Mouse (Mus musculus) naive thymus-derived CD4-positive, alpha-beta T cell, adult 2 months (primary cell): ENCODE data around the gene Tmem170.
"Not testable (repeated sequence)": the region's sequence is repeated elsewhere in the genome, so short reads cannot be mapped to it uniquely, and the experiment has no call there.

Experiments used
- DNase-seq: peaks from one replicate; pipeline ENCODE4 v3.0.0-alpha.2; 2011; ENCODE audit warnings: low read depth

Tmem170 gene

GRCm38 (mm10) chr8:111875758-111876157, 792 bp downstream of the Tmem170 start:
- DNase-seq: no peak

GRCm38 (mm10) chr8:111871278-111871677, 5.3 kb downstream of the Tmem170 start:
- no peak for DNase-seq

GRCm38 (mm10) chr8:111870379-111870778, 6.2 kb downstream of the Tmem170 start:
- DNase-seq: no peak

GRCm38 (mm10) chr8:111868664-111869063, 7.9 kb downstream of the Tmem170 start:
- DNase-seq: no peak

DNA sequence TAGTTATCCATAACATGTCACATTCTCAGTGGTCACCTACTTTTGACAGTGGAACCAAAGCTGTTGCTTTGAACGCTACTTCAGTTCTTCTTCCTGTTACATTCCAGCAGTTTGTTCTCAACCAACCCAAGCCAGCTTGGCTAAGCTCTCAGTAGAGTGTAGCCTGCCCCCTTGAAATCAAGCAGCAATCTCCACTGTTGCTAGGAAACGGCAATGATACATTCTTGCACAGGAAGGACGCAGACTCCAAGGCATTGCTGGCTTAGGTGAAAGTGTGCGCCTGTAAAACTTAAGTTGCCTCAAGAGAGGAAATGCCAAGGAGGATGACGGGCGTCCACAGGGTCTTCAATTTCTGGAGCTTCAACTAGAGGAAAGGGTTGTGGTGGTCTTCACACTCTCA, 10.7 kb downstream of the Tmem170 start:
- DNase-seq: no peak

DNA sequence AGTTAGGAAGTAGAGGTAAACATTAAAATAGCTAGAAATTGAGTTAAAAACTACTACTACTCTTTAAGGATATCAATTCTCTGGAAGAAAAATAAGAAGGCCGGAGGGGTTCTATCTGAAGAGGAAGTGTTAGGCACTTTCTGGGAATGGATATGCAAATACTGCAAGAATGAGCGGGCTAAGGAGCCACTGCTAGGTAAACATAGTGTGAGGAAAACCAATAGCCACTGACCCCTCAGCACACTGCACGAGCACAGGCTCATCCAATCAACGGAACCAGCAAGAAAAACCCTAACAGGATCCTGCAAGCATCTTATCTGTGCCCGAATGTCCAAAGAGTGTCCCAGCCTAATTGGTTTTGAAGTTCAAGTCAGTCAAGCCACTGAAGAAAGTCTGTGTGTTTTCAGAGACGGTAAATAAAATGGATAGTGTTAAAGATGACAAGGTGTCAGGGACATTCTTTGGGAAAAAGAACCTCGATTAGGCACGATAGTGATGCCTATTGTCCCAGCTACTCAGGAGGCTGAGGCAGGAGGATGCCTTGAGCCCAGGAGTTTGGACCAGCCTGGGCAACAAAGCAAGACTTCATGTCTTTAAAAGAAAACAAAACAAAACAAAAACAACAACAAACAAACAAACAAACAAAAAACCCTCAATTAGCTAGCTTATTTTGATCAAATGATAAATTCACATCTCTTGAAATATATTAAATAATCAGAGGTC, 11.3 kb downstream of the Tmem170 start:
- DNase-seq: no peak

DNA sequence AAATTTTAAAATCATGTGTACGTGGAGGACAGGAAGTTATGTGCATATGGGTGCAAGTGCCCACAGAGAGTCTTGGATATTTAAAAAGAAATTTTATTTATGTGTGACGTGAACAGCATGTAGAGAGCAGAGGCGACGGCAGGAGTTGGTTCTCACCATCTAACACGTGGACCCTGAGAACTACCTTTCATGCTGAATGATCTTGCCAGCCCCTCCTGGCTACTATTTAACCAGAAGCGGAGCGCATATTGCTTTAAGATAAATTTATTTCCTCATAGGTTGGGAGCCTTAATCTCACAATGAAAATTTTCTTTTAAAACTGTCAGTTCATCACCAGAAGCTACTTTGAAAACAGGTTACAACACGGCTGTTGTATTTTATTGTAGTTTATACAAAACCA, 11.9 kb downstream of the Tmem170 start:
- DNase-seq: no peak

GRCm38 (mm10) chr8:111863280-111863679, 13.3 kb downstream of the Tmem170 start:
- no peak for DNase-seq

DNA sequence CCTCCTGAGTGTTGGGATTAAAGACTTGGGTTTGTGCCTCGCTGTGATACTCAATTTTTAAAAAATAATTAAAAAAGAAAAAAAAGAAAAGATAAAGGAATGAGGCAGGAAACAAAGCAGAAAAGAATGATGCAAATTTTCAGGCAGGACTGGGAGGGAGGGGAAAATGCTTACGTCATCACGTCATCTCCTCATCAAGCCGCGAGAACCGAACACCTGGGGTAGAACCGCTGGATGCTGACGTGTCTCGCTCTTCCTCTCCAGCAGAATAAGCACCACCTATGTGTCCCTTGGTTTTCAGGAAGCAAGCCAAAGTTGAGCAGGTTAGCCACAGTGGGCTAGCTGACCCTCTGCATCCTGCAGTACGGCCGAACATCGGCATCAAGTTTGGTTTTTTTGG, 20.6 kb downstream of the Tmem170 start:
- DNase-seq: no peak

DNA sequence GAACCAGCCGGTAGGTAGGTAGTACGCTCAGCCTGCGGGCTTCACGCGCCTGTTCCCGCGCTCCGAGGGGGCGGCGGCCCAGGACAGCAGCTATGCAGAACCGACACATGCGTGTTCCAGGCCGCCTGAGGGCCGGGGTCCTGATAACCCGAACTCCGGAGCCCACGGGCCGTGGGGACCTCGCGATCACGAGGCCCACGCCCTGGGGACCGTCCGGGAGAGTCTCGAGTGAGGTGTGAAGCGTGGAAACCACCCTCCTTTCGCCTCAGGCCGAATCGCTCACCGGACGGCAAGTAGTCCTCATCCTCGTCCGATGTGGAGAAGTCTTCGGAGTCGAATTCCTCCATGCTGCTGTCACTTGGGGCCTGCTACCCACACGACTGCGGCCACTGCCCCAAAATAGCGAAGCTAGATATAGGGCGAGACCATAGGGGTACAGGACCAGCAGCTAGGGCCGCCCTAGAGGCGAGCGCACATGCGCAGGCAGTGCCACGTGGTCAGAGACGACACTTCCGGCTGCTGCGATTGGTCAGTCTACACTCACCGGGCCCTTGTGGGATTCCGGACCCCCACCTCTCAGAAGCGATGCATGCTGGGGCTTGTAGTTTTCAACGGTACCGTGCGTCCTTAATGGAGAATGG, 22.6 kb downstream of the Tmem170 start, which contains the start of gene Cfdp1:
TSS of gene Cfdp1 (minus strand) at position 431 of the 641 bp plus-strand sequence.
- peak; percentile 96 for DNase-seq

DNA sequence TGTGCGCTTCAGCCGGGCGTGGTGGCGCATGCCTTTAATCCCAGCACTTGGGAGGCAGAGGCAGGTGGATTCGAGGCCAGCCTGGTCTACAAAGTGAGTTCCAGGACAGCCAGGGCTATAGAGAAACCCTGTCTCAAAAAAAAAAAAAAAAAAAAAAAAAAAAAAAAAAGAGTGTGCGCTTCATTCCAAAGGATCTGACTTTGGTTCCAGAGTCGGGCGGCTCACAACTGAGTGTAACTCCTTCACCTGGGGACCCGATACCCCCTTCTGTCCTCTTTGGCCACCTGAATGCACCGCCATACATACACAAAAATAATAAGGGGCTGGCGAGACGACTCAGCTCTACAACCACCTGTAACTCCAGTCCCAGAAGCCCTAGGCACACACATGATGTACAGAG, 23.3 kb downstream of the Tmem170 start:
- not testable (repeated sequence) for DNase-seq

DNA sequence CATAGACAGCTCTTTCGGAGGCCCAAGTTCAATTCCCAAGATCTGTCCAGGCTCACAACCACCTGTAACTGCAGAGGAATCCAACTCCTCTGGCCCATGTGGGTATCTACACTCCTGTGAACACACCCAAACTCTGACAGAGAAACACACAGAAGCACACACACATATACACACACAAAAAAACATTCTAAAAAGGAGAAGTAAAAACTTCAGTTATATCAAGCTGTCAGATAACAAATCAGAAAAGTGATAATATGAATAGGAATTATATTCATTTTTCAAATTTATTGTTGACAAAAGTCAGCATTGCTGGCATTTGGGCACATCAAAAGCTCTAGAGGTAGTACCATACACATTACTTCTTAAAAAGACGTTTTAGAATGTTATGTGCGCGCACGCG, 29.8 kb downstream of the Tmem170 start:
- DNase-seq: no peak

- peak; percentile 55 for DNase-seq
Observed at GRCm38 (mm10) chr8:111835540-111835939, 41.0 kb downstream of the Tmem170 start.

GRCm38 (mm10) chr8:111834011-111834410, 42.5 kb downstream of the Tmem170 start:
- DNase-seq: no peak

DNA sequence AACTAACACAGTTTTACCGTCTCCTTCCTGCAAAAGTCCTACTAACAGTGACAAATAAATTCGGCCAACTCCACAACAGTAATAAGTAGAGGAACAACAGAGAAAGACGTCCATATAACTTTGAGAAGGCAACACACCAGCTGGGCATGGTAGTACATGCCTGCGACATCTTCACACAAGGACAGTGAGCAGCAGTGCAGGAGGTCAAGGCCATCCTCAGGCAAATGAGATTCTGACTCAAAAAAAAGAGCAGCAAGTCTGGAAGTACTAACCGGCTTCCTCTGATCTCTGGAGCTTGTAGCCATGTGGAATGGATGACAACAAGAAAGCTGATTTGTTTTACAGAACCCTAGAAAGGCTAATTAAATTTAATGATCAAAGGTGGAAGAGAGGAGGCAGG, 43.6 kb downstream of the Tmem170 start:
- DNase-seq: no peak

DNA sequence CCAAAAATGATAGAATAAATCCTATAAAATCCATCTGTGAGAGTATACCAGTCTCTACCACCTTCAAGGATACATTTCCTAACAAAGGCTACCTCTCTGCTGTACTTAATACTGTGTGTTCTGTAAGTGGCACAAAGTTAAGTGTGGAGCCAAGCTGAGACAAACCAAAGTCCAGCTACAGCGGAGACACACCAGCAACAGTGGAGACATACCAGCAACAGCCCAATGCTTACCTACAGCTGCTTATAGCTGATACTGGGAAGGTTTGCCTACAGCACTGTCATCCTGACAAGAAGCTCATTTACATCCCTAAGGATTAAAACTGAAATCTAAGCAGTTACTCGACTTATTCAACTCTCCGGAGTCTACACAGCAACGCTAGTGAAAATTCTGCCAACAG, 44.6 kb downstream of the Tmem170 start:
- no peak for DNase-seq

DNA sequence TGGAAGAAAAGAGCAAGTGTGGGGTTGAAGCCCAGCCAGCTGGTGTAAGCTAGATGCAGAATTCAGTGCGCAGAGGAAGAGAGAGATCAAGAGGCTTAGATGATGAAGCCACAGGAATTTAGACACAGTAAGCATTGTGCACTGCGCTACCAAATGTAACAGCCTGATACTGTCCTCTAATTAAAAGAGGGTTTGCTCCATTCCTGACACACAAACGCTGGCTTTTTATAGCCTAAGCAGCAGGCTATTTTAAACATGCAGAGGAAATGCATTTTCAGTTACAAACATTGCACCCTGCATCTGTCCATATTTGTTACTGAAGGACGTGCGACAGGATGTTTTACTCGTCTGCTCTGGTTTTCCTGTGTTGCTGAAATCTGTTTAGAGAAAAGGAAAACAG, 48.0 kb downstream of the Tmem170 start:
- no peak for DNase-seq

DNA sequence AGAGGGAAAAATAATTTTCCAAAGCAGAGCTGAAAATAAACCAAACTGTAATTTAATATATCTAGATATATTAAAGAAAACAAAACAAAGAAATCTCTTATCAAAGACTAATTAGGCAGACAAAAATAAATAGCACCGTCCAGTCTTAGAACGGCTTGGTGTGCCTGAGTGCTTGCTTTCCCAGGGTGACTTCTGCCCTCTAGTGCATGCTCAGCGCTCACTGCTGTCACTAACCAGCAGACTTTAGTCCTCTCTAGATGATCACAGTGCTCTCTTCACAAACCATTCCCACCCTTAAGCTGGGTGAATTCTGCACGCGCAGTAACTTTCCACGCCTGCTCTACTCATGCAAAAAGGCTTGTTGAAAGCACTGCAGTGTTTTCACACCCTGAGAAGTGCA, 51.3 kb downstream of the Tmem170 start:
- DNase-seq: peak; percentile 23

- DNase-seq: peak; percentile 17
Observed at GRCm38 (mm10) chr8:111824334-111824733, 52.2 kb downstream of the Tmem170 start.

DNA sequence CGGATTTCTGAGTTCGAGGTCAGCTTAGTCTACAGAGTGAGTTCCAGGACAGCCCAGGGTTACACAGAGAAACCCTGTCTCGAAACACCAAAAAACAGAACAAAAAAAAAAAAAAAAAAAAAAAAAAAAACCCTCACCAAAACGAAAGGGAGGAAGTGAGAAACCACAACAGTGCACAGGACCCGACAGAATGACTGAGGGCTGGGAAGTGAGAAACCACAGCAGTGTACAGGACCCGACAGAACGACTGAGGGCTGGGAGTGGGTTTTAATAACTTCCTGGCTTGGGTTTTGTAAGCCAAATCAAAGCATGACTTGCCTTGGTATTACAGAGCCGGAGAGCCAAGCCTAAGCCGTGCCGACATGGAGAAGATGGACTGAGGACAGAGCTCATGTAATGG, 55.4 kb downstream of the Tmem170 start:
- peak; percentile 88 for DNase-seq

DNA sequence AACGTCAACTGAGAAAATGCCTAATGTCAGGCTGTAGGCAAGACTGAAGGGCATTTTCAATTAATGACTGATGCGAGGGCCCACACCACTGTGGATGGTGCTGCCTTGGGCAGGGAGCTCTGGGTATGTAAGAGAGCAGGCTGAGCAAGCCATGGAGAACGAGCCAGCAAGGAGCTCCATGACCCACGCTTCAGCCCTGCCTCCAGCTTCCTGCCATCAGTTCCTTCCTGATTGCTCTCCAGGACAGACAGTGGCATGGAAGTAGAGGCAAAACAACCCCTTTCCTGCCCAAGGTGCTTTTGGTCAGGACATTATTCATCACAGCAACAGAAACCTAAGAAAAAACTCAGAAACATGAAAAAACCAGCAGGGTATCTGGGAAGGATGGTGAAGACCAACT, 55.9 kb downstream of the Tmem170 start:
- DNase-seq: no peak

GRCm38 (mm10) chr8:111820018-111820417, 56.5 kb downstream of the Tmem170 start:
- DNase-seq: no peak

DNA sequence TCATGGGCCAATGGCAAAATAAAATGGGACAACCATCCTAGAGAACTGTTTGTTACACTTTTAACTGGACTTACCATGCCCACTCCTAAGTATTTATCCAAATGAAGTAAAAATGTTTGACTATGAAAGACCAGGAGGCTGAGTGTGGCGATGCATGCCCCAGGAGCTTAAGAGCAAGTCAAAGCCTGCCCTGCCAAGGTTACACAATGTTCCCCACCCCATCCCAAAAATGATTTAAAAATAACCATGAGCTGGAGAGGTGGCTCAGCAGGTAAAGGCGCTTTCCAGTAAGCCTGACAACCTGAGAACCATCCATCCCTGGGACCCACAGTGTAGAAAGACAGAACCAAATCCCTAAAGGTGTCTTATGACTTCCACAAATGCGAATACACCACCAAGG, 58.0 kb downstream of the Tmem170 start:
- DNase-seq: no peak

GRCm38 (mm10) chr8:111815078-111815477, 61.5 kb downstream of the Tmem170 start:
- DNase-seq: no peak
